Mouse (Mus musculus): Measurements from ENCODE around the gene Mars. TPM values are rescaled to one million over a fixed set of nuclear protein-coding genes. Genes with fewer than 3 reads are reported as not detected.
"Not testable (repeated sequence)": the region's sequence is repeated elsewhere in the genome, so short reads cannot be mapped to it uniquely, and the experiment has no call there.

Gene Mars
- polyA plus RNA-seq, 1 experiment from 2014 or later, result 249 TPM

DNA sequence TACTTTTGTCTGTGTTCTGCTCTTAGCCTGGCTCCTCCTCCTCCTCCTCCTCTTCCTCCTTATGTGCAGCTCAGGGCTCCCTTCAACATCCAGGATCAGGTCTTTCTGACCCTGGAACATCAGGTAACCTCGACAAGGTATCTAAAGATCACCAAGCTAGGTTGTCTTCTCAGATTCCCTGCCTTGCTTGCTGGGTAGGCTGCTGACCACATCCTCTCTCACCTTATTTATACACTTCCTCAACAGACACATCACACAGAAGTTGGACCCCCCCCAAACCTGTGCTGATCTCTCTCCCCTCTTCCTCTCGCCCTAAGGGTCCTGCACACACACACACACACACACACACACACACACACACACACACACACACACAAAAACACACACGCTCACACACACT lies 10.0 kb upstream of the Mars start, which contains the start of gene Arhgap9:
Gene Arhgap9 (plus strand): TSS at position 344 of the 400 bp plus-strand sequence.
- Histone ChIP-seq H3K9me3 (ENCODE audit: control insufficient read depth, low read length) (no peaks in the 10 kb centered on the region), H3K27ac (ENCODE audit: low read depth, low read length) (no peak within 1 kb of the TSS), H3K4me3 (ENCODE audit: low read depth, low read length) (no peak within 1 kb of the TSS), H3K9ac (ENCODE audit: low read depth, low read length) (no peak within 1 kb of the TSS), H3K36me3 (ENCODE audit: control insufficient read depth, insufficient read depth, low read length) (no peaks in the 10 kb centered on the region), H3K4me1 (replicated peaks; ENCODE audit: control insufficient read depth, insufficient read depth, low read length) (peaks cover 36% of the 10 kb centered on the region), H3K27me3 (replicated peaks; ENCODE audit: control insufficient read depth, insufficient read depth, low read length) (peaks cover 14% of the 10 kb centered on the region), H3K4me2 (peak within 1 kb of the TSS; percentile 54; the same call in 1 of the 2 replicates)
- 75% methylated on average over 3 of the region's 3 CpGs for WGBS
- ATAC-seq (replicated peaks; ENCODE audit: low FRiP score), result no peak
- DNase-seq (ENCODE audit: low spot score), result no peak

GRCm38 (mm10) chr10:127319969-127320368 lies 8.4 kb upstream of the Mars start:
- WGBS, result 76% methylated on average over 7 of the region's 7 CpGs
- ATAC-seq (replicated peaks; ENCODE audit: low FRiP score) (no peak), DNase-seq (ENCODE audit: low spot score) (no peak)
- H3K4me1 ChIP-seq (replicated peaks; ENCODE audit: control insufficient read depth, insufficient read depth, low read length), result peaks cover 24% of the 10 kb centered on the region
- no peak overlapping the region for H3K4me2 ChIP-seq
- H3K27ac ChIP-seq (ENCODE audit: low read depth, low read length), result no peak overlapping the region
- H3K36me3 ChIP-seq (ENCODE audit: control insufficient read depth, insufficient read depth, low read length), result no peaks in the 10 kb centered on the region
- H3K9me3 ChIP-seq (ENCODE audit: control insufficient read depth, low read length), result no peaks in the 10 kb centered on the region
- no peaks in the 10 kb centered on the region for H3K27me3 ChIP-seq (replicated peaks; ENCODE audit: control insufficient read depth, insufficient read depth, low read length)
- H3K4me3 ChIP-seq (ENCODE audit: low read depth, low read length), result no peak overlapping the region
- H3K9ac ChIP-seq (ENCODE audit: low read depth, low read length), result no peak overlapping the region

- no peak for ATAC-seq (replicated peaks; ENCODE audit: low FRiP score)
- H3K27ac ChIP-seq (ENCODE audit: low read depth, low read length), result peak overlapping the region; percentile 35
- H3K4me2 ChIP-seq, result no peak overlapping the region
Measured at GRCm38 (mm10) chr10:127318009-127318408, 6.4 kb upstream of the Mars start.

DNA sequence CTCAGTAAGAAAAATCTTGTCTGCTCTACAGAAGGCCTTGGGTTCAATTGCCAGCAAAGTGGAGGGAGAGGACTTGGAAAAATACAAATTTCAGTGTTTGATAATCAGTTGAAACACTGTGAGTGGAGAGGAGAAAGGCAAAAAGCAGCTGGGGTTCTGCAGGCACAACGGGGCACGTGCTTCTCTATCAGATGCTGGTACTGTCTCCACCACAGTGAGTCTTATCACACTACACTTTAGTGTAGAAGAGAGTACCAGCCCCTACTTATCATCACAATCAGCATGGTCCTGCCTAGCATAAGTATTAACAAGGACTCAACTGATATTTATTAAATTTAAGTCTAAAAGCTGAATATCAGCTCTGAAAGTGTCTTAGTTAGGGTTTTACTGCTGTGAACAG lies 5.7 kb upstream of the Mars start:
- Histone ChIP-seq H3K4me3 (ENCODE audit: low read depth, low read length) (no peak overlapping the region), H3K27me3 (replicated peaks; ENCODE audit: control insufficient read depth, insufficient read depth, low read length) (no peaks in the 10 kb centered on the region), H3K4me1 (replicated peaks; ENCODE audit: control insufficient read depth, insufficient read depth, low read length) (peaks cover 10% of the 10 kb centered on the region), H3K4me2 (no peak overlapping the region), H3K27ac (ENCODE audit: low read depth, low read length) (peak overlapping the region; percentile 13; the same call in 1 of the 2 replicates), H3K9me3 (ENCODE audit: control insufficient read depth, low read length) (no peaks in the 10 kb centered on the region), H3K36me3 (ENCODE audit: control insufficient read depth, insufficient read depth, low read length) (no peaks in the 10 kb centered on the region), H3K9ac (ENCODE audit: low read depth, low read length) (no peak overlapping the region)
- WGBS, result 48% methylated on average over 2 of the region's 2 CpGs
- ATAC-seq (replicated peaks; ENCODE audit: low FRiP score) (peak; percentile 78), DNase-seq (ENCODE audit: low spot score) (no peak)

More at GRCm38 (mm10) chr10:127318009-127318408, 6.4 kb upstream of the Mars start:
- H3K9me3 ChIP-seq (ENCODE audit: control insufficient read depth, low read length), result no peaks in the 10 kb centered on the region
- no peak overlapping the region for H3K4me3 ChIP-seq (ENCODE audit: low read depth, low read length)
- no peak overlapping the region for H3K9ac ChIP-seq (ENCODE audit: low read depth, low read length)
- H3K36me3 ChIP-seq (ENCODE audit: control insufficient read depth, insufficient read depth, low read length), result no peaks in the 10 kb centered on the region
- WGBS, result 34% methylated on average over 4 of the region's 4 CpGs
- no peak for DNase-seq (ENCODE audit: low spot score)
- peaks cover 9% of the 10 kb centered on the region for H3K4me1 ChIP-seq (replicated peaks; ENCODE audit: control insufficient read depth, insufficient read depth, low read length)
- no peaks in the 10 kb centered on the region for H3K27me3 ChIP-seq (replicated peaks; ENCODE audit: control insufficient read depth, insufficient read depth, low read length)

GRCm38 (mm10) chr10:127314950-127315349 lies 3.4 kb upstream of the Mars start:
- not testable (repeated sequence) for DNase-seq (ENCODE audit: low spot score); ATAC-seq (replicated peaks; ENCODE audit: low FRiP score); H3K27ac ChIP-seq (ENCODE audit: low read depth, low read length); H3K9ac ChIP-seq (ENCODE audit: low read depth, low read length); H3K9me3 ChIP-seq (ENCODE audit: control insufficient read depth, low read length); H3K27me3 ChIP-seq (replicated peaks; ENCODE audit: control insufficient read depth, insufficient read depth, low read length); H3K4me3 ChIP-seq (ENCODE audit: low read depth, low read length); H3K36me3 ChIP-seq (ENCODE audit: control insufficient read depth, insufficient read depth, low read length); H3K4me2 ChIP-seq
- WGBS, result 81% methylated on average over 1 of the region's 1 CpGs
- H3K4me1 ChIP-seq (replicated peaks; ENCODE audit: control insufficient read depth, insufficient read depth, low read length), result peaks cover 17% of the 10 kb centered on the region

- not testable (repeated sequence) for ATAC-seq (replicated peaks; ENCODE audit: low FRiP score); H3K27me3 ChIP-seq (replicated peaks; ENCODE audit: control insufficient read depth, insufficient read depth, low read length); H3K4me2 ChIP-seq; H3K4me3 ChIP-seq (ENCODE audit: low read depth, low read length); H3K9me3 ChIP-seq (ENCODE audit: control insufficient read depth, low read length); H3K36me3 ChIP-seq (ENCODE audit: control insufficient read depth, insufficient read depth, low read length); H3K9ac ChIP-seq (ENCODE audit: low read depth, low read length); H3K27ac ChIP-seq (ENCODE audit: low read depth, low read length); DNase-seq (ENCODE audit: low spot score)
- WGBS, result 87% methylated on average over 5 of the region's 5 CpGs
- peaks cover 19% of the 10 kb centered on the region for H3K4me1 ChIP-seq (replicated peaks; ENCODE audit: control insufficient read depth, insufficient read depth, low read length)
Measured at GRCm38 (mm10) chr10:127313516-127313915, 1.9 kb upstream of the Mars start.

- Histone ChIP-seq H3K4me3 (ENCODE audit: low read depth, low read length) (no peak overlapping the region), H3K4me2 (peak overlapping the region; percentile 66; the same call in 1 of the 2 replicates), H3K36me3 (ENCODE audit: control insufficient read depth, insufficient read depth, low read length) (peaks cover 15% of the 10 kb centered on the region), H3K9me3 (ENCODE audit: control insufficient read depth, low read length) (no peaks in the 10 kb centered on the region), H3K27me3 (replicated peaks; ENCODE audit: control insufficient read depth, insufficient read depth, low read length) (no peaks in the 10 kb centered on the region), H3K27ac (ENCODE audit: low read depth, low read length) (no peak overlapping the region), H3K9ac (ENCODE audit: low read depth, low read length) (no peak overlapping the region), H3K4me1 (replicated peaks; ENCODE audit: control insufficient read depth, insufficient read depth, low read length) (peaks cover 19% of the 10 kb centered on the region)
- WGBS, result 62% methylated on average over 4 of the region's 4 CpGs
- no peak for DNase-seq (ENCODE audit: low spot score)
- ATAC-seq (replicated peaks; ENCODE audit: low FRiP score), result no peak
Measured at GRCm38 (mm10) chr10:127312858-127313257, 1.3 kb upstream of the Mars start.

DNA sequence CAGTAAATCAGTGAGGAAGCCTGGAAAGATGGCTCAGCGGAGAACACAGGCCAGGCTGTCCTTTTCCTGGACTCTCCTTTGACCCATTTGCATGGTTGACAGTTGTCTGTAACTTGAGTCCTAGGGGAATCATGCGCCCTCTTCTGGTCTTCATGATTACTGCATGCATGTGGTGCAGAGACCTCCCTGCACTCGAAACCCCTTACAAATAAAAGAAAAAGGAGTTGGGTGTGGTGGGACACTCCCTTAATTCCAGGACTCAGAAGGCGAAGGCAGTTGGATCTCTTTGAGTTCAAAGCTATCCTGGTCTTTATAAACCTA lies 730 bp upstream of the Mars start:
- Histone ChIP-seq H3K4me2 (peak overlapping the region; percentile 66), H3K27ac (ENCODE audit: low read depth, low read length) (peak overlapping the region; percentile 82), H3K9me3 (ENCODE audit: control insufficient read depth, low read length) (no peaks in the 10 kb centered on the region), H3K4me1 (replicated peaks; ENCODE audit: control insufficient read depth, insufficient read depth, low read length) (peaks cover 18% of the 10 kb centered on the region), H3K9ac (ENCODE audit: low read depth, low read length) (peak overlapping the region; percentile 90), H3K36me3 (ENCODE audit: control insufficient read depth, insufficient read depth, low read length) (peaks cover 21% of the 10 kb centered on the region), H3K4me3 (ENCODE audit: low read depth, low read length) (peak overlapping the region; percentile 80), H3K27me3 (replicated peaks; ENCODE audit: control insufficient read depth, insufficient read depth, low read length) (no peaks in the 10 kb centered on the region)
- DNase-seq (ENCODE audit: low spot score) (peak; percentile 80), ATAC-seq (replicated peaks; ENCODE audit: low FRiP score) (peak; percentile 66)
- 4% methylated on average over 4 of the region's 4 CpGs for WGBS
